Mouse (Mus musculus): ENCODE measurements around the gene Ctdsp1. TPM values are rescaled to one million over a fixed set of nuclear protein-coding genes. Genes with fewer than 3 reads are reported as not detected.

Ctdsp1 gene
- total RNA-seq, 2 experiments from 2014 or later: 107 to 116 TPM

DNA sequence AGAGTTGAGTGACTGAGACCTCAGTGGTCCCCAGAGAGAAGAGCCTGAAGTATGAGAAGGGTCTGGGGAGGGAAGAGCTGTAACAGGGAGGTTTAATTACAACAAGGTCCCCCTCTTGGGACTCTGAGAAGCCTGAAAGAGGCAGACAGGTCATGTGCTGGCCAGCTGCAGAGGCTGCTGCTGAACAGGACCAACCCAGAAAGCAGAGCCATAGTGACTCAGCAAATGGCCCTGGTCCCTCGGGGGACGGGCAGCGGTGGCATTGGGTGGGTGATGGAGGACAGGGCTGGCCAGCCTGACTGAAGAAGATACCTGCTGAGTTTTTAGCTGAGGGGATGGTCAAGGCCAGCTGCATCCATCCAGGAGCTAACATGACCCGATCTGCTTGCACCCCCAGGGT, 14.9 kb upstream of the Ctdsp1 start:
- DNase-seq: peak; percentile 64 to 79

DNA sequence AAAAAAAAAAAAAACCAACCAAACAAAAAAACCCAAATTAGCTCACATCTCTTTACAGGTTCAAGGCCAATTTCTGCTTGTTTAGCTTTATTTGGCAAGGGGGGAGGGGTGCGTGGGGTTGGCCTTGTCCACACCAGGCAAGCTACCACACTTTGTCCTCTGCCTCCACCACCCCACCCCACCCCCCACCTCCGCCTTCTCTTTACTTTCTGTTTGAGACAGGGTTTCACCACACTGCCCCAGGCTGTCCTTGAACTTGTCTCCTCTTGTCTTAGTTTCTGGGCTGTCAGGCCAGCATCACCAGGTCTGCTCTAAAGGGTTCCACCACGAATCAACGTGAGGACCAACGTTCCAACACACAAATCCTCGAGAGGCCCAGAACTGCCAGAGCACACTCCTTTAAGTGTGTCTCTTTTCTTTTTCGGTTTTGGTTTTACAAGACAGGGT, 12.2 kb upstream of the Ctdsp1 start:
- no peak for DNase-seq

DNA sequence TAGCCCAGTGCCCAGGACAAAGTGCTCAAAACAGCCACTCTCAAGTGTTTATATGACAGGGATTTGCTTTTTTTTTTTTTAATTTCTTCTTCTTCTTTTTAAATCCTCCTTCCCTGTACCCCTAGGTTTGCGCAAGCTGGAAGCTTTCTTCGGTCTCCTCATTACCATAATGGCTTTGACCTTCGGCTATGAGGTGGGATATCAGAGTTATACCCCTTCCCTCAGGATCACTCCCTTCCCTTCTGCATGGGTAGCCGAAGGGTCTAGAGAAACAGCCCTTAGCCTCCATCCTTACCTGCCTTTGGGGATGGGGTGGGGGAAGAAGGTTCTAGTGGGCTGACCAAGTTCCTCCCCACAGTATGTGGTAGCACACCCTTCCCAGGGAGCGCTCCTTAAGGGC, 10.8 kb upstream of the Ctdsp1 start:
- DNase-seq: no peak

DNA sequence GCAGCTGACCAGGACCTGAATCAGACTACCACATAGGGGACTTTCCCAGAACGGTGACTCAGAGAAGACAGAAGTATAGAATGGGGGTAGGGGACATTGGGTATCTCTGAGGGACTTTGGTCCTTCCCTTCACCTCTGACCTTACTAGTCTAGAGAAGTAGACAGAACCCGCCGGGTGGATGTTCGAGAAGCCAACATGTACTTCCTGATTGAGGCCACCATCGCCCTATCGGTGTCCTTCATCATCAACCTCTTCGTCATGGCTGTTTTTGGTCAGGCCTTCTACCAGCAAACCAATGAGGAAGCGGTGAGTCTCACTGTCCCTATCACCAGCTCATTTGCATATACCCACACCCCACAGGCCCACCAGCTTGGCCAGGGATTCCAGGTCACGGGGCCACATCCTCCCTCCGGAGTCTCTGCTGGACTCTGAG, 9.7 kb upstream of the Ctdsp1 start:
- DNase-seq: no peak

DNA sequence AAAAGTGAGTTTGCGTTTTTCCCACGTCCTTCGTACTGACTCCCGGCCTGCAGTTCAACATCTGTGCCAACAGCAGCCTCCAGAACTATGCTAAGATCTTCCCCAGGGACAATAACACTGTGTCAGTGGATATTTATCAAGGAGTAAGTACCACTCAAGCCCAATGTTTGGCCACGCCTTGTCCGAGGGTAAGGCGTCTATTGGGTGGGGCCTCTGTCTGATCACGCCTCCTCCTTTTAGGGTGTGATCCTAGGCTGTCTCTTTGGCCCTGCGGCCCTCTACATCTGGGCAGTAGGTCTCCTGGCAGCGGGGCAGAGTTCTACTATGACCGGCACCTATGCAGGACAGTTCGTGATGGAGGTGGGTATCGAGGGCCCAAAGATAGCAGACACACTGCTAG, 7.9 kb upstream of the Ctdsp1 start:
- no peak for DNase-seq

DNA sequence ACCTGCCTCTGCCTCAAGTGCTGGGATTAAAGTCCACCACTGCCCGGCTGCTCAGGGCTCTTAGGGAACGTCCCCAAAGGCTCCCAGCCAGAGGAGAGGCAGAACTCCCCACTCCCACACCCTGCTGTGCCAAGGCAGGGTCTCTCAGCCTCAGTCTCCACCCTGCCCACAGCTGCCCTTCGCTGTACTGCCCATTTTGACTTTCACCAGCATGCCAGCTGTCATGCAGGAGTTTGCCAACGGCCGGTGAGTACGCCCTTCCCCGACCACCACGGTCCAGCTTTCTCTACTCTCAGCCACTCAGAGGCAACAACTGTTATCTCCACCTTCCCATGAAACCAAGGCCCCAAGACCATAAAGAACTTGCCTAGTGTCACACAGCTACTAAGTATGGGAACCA, 6.8 kb upstream of the Ctdsp1 start:
- DNase-seq: no peak

DNA sequence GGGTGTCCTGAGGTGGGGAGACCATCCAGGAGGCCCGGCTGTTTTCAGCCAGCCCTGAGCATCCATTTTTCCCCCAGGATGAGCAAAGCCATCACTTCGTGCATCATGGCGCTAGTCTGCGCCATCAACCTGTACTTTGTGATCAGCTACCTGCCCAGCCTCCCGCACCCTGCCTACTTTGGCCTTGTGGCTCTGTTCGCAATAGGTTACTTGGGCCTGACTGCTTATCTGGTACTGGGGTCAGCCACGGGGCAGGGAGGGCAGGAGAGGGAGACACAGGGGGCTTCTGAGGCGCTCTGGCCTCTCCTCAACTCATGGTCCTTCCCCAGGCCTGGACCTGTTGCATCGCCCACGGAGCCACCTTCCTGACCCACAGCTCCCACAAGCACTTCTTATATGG, 6.2 kb upstream of the Ctdsp1 start:
- DNase-seq: no peak

DNA sequence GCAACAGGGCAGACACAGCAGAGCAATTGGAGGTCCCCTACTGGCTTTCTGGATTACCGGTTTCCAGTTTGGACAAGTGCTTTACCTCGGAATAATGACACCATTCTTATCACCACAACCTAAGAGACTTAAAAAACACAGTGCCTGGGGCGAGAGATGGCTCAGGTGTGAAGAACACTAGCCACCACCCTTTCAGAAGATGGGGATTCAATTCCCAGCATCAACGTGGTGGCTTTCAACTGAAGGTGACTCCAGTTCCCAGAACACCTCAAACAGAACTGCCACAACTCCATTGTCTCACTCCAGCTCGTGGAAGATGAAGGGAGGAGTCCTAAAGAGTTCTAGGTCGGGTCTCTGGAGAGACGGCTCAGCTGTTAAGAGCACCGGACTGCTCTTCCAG, 5.8 kb upstream of the Ctdsp1 start:
- no peak for DNase-seq

DNA sequence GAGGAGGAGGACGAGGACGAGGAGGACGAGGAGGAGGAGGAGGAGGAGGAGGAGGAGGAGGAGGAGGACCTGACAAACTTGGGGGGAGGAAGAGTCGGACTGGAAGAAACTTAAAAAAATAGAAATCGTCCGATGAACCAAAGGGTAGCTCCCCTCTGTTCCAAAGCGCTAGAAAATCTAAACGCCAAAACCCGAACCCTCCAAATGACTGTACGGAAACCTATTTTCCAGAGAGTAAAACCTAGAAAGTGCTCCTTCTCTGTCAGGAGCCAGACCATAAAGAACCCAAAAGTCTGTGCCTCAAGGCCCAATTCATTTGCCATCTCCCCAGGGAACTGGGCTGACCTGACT, 5.0 kb upstream of the Ctdsp1 start:
- DNase-seq: no peak

DNA sequence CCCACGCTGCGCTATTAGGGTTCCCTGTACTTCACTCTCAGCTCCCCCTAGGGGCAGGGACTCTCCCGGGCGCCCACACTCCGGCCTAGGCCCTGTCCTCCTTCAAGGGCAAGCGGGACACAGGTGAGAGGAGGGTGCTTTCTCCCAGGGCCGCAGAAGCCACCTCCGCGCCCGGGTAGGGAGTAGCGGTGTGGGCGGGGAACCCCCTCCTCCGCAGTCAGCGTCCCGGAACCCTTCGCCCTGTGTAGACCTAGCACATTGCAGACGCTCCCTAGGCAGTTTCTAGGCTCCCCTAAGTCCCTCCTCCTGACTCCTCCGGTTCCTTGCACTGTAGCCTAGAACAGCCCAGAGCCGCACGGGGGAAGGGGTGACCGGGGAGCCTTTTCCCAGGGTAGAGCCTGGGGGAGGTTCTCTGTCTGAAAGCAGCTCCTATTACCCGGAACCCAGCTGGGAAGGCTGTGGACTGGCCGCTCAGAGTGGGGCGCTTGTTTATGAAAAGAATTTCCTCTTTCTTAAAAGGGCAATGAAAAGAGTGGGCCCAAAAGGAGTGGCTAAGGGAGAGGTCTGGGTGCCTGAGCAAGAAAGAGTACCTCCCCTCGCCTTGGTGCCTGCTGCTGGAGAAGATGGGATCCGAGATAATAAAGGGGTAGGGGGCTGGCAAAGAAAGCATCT, 4.5 kb upstream of the Ctdsp1 start:
- peak; percentile 97 to 98 for DNase-seq

DNA sequence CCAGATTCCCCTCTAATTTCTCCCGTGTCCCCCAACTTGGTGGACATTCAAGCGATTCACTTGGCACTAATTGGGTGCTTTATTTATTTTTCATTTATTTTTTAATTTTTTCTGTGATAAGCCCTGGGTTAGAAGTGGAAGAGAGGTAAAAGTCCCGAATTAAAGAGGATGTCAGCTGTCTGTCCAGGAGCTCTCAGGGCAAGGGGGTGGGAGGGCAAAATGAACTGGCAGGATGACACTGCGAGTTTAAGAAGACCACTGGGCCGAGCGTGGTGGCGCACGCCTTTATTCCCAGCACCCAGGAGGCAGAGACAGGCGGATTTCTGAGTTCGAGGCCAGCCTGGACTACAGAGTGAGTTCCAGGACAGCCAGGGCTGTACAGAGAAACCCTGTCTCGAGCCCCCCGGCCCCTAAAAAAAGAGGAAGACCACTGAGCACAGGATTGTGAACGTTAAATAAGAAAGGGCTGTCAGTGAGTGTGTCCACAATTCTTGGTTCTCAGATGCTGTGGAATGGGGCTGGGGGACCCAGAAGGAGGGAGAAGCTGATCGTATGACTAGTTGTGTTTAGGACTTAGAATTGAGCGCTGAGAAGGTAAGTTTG, 3.8 kb upstream of the Ctdsp1 start:
- no peak for DNase-seq

DNA sequence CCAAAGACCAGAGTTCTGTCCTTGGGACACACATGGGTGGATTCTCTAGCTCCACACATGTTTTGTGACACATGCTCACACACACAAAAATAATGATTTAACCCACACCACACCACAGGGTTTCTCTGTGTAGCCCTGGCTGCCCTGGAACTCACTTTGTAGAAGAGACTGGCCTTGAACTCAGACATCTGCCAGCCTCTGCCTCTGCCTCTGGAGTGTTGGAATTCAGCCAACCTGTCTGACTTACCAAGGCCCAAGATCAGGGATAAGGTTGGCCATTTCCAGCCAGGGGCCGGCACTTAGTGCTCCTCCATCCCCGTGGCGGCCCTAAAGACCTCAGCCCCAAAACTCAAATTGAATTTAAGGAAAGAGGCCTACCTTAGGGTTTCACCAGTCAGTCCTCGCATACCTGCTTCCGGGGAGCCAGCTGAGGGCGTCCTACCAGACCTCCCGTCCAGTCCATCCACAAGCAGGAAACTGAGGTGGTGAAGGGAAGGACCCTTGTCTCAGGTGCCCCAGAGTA, 2.9 kb upstream of the Ctdsp1 start:
- DNase-seq: no peak

DNA sequence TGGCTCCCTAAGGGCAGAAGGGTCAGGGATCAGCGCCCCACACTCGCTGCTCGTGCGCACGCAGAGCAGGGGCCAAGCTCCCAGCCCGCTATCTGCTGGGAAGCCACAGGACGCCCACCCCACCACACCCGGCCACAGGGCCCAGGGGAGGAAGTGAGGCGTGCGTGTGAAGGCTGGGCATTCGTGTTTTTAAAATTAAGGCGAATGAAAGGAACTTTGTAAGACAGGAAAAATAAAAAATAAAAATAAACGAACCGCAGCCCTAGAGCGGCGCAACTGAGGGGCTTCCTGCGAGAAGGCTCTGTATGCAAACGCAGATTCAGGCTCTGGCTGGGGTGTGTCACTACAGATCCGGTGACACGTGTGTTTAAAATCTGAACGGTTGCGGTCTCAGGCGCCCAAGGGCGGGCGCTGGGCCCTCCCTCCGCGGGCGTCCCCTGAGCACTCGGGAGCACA, 1.4 kb upstream of the Ctdsp1 start:
- DNase-seq: peak; percentile 69 to 74

DNA sequence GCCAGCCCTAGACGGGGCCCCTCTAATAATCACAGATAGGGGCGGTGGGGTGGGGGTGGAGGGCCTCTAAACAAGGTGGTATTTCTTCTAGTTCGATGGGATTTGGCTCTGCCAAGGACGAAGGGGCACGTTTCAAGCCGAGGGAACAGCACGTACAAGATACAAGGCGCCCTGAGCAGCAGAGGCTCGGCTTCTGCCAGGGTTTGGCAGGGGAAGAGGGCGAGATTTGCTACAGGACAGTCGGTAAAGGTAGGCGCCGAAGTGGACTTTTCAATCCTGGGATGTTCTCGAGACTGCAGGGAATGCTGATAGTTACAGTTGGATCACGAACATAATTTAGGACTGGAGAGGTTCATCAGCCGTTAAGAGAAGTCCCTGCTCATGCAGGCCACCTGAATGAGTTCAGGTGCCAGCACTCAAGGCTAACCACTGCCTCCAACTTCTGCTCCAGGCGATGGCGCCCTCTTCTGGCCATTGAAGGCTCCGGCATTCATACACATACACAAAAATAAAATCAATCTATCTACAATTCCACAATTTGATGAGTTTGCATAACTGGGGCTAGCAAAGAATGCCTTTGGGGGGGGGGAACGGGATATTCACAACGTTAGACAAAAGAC, 912 bp upstream of the Ctdsp1 start:
- DNase-seq: peak; percentile 75 to 85

DNA sequence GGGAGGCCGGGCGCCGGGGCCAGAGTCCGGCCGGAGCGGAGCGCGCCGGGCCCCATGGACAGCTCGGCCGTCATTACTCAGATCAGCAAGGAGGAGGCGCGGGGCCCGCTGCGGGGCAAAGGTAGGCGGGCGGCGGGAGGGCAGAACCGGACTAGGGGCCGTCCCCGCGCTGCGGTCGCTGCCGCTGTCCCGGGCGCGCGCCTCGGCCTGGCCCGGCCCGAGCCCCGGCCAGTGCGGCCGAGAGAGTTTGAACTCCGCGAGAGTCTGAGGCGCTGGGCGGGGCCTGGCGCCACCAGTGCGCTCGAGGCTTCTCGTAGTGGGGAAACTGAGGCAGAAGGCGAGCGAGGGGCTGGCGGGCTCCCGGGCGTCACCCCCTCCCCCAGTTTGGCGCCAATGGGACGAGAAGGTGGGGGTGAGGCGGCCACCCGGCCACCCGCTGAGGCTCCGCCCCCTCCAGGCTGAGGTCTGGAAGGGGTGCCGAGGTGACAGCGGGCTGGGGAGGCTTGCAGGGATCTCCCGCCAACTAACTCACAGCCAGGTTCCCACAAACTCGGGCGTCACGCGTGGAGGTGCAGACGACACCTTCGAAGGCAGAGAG, 634 bp downstream of the Ctdsp1 start:
- DNase-seq: peak; percentile 87 to 90

DNA sequence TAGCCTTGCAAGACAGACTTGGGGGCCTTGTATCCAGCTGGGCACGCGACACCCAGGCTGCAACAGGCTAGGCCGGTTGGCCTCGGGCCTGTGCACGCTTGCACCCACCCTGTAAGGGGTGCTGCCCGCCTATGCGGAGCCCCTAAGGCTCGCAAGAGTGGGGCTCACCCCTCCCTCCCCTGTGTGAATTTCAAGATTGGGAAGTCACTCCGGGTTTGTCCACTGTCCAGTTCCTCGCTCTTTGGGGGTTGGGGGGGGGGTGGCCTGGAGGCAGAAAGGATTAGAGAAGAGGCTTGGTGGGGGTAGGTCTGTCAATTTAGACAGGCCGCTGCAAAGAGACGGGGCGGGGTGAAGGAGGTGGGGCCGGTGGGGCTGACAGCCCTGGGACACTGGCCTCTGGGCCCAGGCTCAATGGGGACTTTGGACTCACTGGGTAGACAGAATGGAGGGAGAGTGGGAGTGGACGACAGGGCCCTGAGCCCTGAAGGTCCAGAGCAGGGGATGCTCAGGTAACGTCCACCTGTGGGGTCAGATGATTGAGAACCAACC, 1.2 kb downstream of the Ctdsp1 start:
- no peak for DNase-seq

DNA sequence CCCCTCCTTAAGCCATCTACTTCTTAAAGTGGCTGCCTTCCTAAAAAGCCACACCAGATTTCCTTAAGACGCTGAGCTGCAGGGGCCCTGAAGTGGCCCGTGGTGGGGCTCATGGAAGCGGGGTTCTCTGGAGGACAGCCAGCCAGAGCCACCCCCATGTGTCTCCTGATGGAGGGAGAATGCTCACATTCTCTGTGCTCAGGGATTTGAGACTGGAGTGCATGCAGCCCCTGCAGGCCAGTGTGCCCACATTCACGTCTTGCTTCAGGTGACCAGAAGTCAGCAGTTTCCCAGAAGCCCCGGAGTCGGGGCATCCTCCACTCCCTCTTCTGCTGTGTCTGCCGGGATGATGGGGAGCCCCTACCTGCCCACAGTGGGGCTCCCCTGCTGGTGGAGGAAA, 1.7 kb downstream of the Ctdsp1 start:
- no peak for DNase-seq

DNA sequence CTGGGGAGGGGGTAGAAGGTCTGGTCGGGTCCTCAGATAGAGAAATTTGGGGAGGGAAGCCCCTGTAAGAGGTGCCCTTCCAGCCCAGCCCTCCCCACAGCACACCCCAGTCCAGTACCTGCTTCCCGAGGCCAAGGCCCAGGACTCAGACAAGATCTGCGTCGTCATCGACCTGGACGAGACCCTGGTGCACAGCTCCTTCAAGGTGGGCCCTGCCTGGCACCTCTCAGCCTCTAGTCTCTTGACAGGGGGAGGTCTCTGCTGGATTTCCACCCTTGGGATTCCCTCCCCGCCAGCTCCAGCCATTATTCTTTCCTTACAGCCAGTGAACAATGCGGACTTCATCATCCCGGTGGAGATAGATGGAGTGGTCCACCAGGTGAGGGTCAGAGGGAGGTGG, 2.4 kb downstream of the Ctdsp1 start:
- no peak for DNase-seq

DNA sequence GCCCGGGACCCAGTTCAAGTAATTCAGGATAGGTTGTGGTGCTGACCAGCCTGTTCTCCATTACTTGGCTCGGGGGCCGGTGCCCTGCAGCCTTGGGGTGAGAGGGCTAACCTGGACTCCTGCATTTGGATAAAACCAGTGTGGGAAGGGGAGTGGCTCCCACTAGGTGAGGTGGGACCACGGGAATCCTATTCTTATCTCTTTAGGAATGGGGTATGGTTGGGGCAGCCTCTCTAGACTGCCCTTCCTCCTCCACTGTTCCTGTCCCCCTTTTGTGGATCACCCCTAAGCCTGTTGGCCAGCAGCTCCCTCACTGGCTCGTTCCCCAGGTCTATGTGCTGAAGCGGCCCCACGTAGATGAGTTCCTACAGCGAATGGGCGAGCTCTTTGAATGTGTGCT, 3.0 kb downstream of the Ctdsp1 start:
- no peak for DNase-seq

DNA sequence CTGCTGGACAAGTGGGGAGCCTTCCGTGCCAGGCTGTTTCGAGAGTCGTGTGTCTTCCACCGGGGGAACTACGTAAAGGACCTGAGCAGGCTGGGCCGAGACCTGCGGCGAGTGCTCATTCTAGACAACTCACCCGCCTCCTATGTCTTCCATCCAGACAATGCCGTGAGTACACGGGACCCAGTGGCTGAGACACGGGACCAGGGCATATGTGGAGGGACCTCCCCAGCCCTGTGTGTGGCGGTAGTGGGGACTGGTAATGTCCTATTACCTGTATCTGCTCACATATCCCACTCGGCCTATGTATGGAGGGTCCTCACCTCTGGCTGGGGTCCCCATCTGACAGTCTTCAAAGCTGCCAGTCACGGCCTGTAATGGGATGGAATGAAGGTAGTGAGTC, 3.5 kb downstream of the Ctdsp1 start:
- DNase-seq: no peak

DNA sequence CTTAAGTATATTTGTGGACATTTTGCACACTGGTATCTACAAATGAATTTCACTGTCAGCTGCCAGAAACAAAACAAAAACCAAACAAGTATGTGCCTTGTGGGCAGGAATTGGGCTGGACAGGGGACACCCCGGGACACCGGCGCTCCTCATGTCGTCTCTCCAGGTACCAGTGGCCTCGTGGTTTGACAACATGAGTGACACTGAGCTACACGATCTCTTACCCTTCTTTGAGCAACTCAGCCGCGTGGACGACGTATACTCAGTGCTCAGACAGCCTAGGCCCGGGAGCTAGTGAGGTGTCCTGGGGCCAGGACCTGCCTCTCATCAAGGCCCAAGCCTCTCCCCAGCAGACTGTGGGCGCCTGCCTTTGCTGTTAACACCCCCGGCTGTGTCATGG, 4.0 kb downstream of the Ctdsp1 start:
- no peak for DNase-seq

DNA sequence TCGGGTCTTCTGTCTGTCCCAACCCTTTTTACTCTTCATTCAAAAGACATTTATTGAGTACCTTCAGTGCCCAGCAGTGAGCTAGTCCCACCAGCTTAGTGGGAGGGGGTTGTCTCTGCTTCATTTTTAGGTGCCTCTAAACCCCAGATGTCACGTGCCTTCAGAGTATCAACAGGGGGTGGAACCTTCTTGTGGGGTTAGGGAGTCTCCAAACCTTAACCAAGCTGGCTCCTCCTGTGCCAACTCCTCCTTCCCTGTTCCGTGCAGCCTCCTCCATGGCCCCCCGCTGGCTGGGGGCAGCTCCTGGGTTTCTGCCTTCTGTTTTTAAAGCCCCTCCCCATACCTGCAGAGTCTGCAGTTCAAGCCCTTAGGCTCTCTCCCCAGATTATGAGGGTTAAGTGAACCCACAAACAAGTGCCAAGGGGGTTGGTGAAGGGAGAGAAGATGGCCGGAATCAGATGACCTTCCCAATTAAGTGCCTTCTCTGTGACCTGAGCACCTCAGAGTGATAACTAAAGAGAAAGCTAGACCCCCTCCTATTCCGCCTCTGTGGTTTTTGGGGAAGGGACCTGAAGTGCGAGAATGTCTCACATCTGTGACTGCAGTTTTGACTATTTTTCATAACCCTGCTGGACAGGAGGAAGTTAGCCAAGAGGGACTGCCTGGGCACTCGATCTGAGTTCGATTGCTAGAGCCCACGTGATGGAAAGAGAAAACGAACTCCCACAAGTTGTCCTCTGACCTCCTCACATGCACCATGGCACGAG, 5.3 kb downstream of the Ctdsp1 start:
- peak in 1 of 2 experiments; percentile 67 for DNase-seq

Measured in heart, adult 18-20 months (tissue).